Mouse (Mus musculus) liver, postnatal 0 days (tissue): ENCODE results near the gene Pdcd1. TPM values are rescaled to one million over a fixed set of nuclear protein-coding genes. Genes with fewer than 3 reads are reported as not detected.
"Not testable (repeated sequence)": the region's sequence is repeated elsewhere in the genome, so short reads cannot be mapped to it uniquely, and the experiment has no call there.

Source experiments
- ATAC-seq: fragments of 200-750 bp; cut with Nextera tagmentation; 2 replicates; pipeline ENCODE4 v1.8.0; 2017; ENCODE audit warnings: mild to moderate bottlenecking, moderate library complexity
- DNase-seq: peaks from one replicate; pipeline ENCODE4 v3.0.0-alpha.2; 2016
- H3K27ac ChIP-seq: fragments of 300-500 bp; sonication (generic); 2 replicates; pipeline ENCODE4 v1.5.1; 2014; ENCODE audit warnings: antibody characterized with exemption, moderate library complexity, mild to moderate bottlenecking, low read depth
- H3K27me3 ChIP-seq: fragments of 300-500 bp; sonication (generic); 2 replicates; pipeline ENCODE4 v1.6.1; 2014; ENCODE audit warnings: low read length, control low read depth, mixed read lengths; ENCODE audit not compliant: insufficient read depth
- H3K36me3 ChIP-seq: fragments of 300-500 bp; sonication (generic); replicated peaks from 2 replicates; pipeline ENCODE4 v1.6.1; 2014; ENCODE audit warnings: mild to moderate bottlenecking, control low read depth, low read length, moderate library complexity, mixed read lengths; ENCODE audit not compliant: insufficient read depth
- H3K4me1 ChIP-seq: fragments of 300-500 bp; sonication (generic); 2 replicates; pipeline ENCODE4 v1.6.1; 2014; ENCODE audit warnings: antibody characterized with exemption, mild to moderate bottlenecking, control low read depth; ENCODE audit not compliant: insufficient read depth
- H3K4me2 ChIP-seq: fragments of 300-500 bp; sonication (generic); 2 replicates; pipeline ENCODE4 v1.6.1; 2014; ENCODE audit warnings: low read depth, mild to moderate bottlenecking, low read length, moderate library complexity, mixed read lengths
- H3K4me3 ChIP-seq: fragments of 300-500 bp; sonication (generic); 2 replicates; pipeline ENCODE4 v1.5.1; 2014; ENCODE audit warnings: low read depth, low read length
- H3K9ac ChIP-seq: fragments of 300-500 bp; sonication (generic); replicated peaks from 2 replicates; pipeline ENCODE4 v1.6.1; 2014; ENCODE audit warnings: mild to moderate bottlenecking, moderate library complexity
- H3K9me3 ChIP-seq: fragments of 300-500 bp; sonication (generic); 2 replicates; pipeline ENCODE4 v1.6.1; 2016; ENCODE audit warnings: mild to moderate bottlenecking, control low read depth, low read length, mixed read lengths
- CTCF ChIP-seq: sonication (generic); IDR thresholded peaks from 2 replicates; pipeline ENCODE4 v1.5.1; 2016; ENCODE audit warnings: antibody characterized with exemption, low read depth
- EP300 ChIP-seq: IDR thresholded peaks from 2 replicates; pipeline ENCODE4 v1.6.1; 2016; ENCODE audit warnings: antibody characterized with exemption, low read depth, mild to moderate bottlenecking
- WGBS: fragments of 180-500 bp; shearing (Covaris S2); extraction: QIAGEN DNeasy Blood & Tissue Kit; methylation state at CpG from one replicate; pipeline ENCODE4 v1.1.7; 2014; ENCODE audit not compliant: insufficient replicate concordance; 5-methylcytosine and 5-hydroxymethylcytosine counted together
- polyA plus RNA-seq: library from polyadenylated mRNA; unstranded; fragments of >200 nt; fragmentation: Nextera tagmentation; extraction: Ambion mirVana; gene quantifications from 2 replicates; pipeline ENCODE4 v1.2.1, GENCODE M21; 2015

Pdcd1 gene
- polyA plus RNA-seq, 1 experiment from 2014 or later = 0.15 TPM

GRCm38 (mm10) chr1:94034984-94035743, 17.2 kb downstream of the Pdcd1 start:
- H3K4me2 ChIP-seq = peak overlapping the region; percentile 67
- TF ChIP-seq CTCF (peak; percentile 82), EP300 (0 out of 2 replicates have a peak, but pooled peaks have one; percentile 18)
- 0 out of 2 replicates have a peak overlapping the region, but pooled peaks have one; percentile 41 for H3K27ac ChIP-seq
- DNase-seq (peak; percentile 73), ATAC-seq (peak; percentile 86)
- 2% methylated on average over 25 of the region's 25 CpGs for WGBS
- H3K9me3 ChIP-seq = no peaks in the 10 kb centered on the region
- no peaks in the 10 kb centered on the region for H3K27me3 ChIP-seq
- H3K4me1 ChIP-seq = no peaks in the 10 kb centered on the region
- peak overlapping the region; percentile 28; the same call in 1 of the 2 replicates for H3K4me3 ChIP-seq
- no peaks in the 10 kb centered on the region for H3K36me3 ChIP-seq
- no peak overlapping the region for H3K9ac ChIP-seq

- Histone ChIP-seq H3K36me3 (no peaks in the 10 kb centered on the region), H3K4me3 (no peak overlapping the region), H3K4me2 (no peak overlapping the region), H3K4me1 (no peaks in the 10 kb centered on the region), H3K27me3 (no peaks in the 10 kb centered on the region), H3K9me3 (no peaks in the 10 kb centered on the region), H3K9ac (no peak overlapping the region), H3K27ac (no peak overlapping the region)
- WGBS = 56% methylated on average over 2 of the region's 2 CpGs
- no peak for ATAC-seq
- no peak for DNase-seq
- TF ChIP-seq EP300 (no peak), CTCF (no peak)
Measured at GRCm38 (mm10) chr1:94033075-94033602, 19.2 kb downstream of the Pdcd1 start.

GRCm38 (mm10) chr1:94028741-94029140, 23.6 kb downstream of the Pdcd1 start:
- Histone ChIP-seq H3K4me1 (no peaks in the 10 kb centered on the region), H3K4me3 (no peak overlapping the region), H3K27ac (no peak overlapping the region), H3K9ac (no peak overlapping the region), H3K27me3 (no peaks in the 10 kb centered on the region), H3K36me3 (no peaks in the 10 kb centered on the region), H3K4me2 (no peak overlapping the region), H3K9me3 (no peaks in the 10 kb centered on the region)
- WGBS = 78% methylated on average over 2 of the region's 2 CpGs
- DNase-seq (no peak), ATAC-seq (no peak)
- TF ChIP-seq EP300 (no peak), CTCF (no peak)

GRCm38 (mm10) chr1:94027506-94028108, 24.7 kb downstream of the Pdcd1 start:
- Histone ChIP-seq H3K4me1 (no peaks in the 10 kb centered on the region), H3K9me3 (no peaks in the 10 kb centered on the region), H3K4me2 (no peak overlapping the region), H3K27ac (no peak overlapping the region), H3K36me3 (no peaks in the 10 kb centered on the region), H3K27me3 (no peaks in the 10 kb centered on the region), H3K9ac (no peak overlapping the region), H3K4me3 (no peak overlapping the region)
- WGBS = 86% methylated on average over 12 of the region's 12 CpGs
- TF ChIP-seq EP300 (no peak), CTCF (no peak)
- no peak for DNase-seq
- ATAC-seq = no peak

GRCm38 (mm10) chr1:94020151-94020550, 32.2 kb downstream of the Pdcd1 start, which contains the start of gene Neu4:
Neu4 (plus strand) TSS chr1:94020451.
- Histone ChIP-seq H3K4me1 (no peaks in the 10 kb centered on the region), H3K27ac (no peak within 1 kb of the TSS), H3K9me3 (no peaks in the 10 kb centered on the region), H3K4me2 (no peak within 1 kb of the TSS), H3K4me3 (no peak within 1 kb of the TSS), H3K36me3 (no peaks in the 10 kb centered on the region), H3K9ac (no peak within 1 kb of the TSS), H3K27me3 (no peaks in the 10 kb centered on the region)
- DNase-seq (no peak), ATAC-seq (no peak)
- WGBS = 78% methylated on average over 6 of the region's 6 CpGs
- no peak for TF ChIP-seq EP300
- no peak for TF ChIP-seq CTCF

- TF ChIP-seq CTCF = peak; percentile 27
- TF ChIP-seq EP300 = no peak
- Histone ChIP-seq H3K4me2 (no peak overlapping the region), H3K27ac (no peak overlapping the region), H3K4me1 (no peaks in the 10 kb centered on the region), H3K9me3 (no peaks in the 10 kb centered on the region), H3K4me3 (no peak overlapping the region), H3K27me3 (no peaks in the 10 kb centered on the region), H3K36me3 (no peaks in the 10 kb centered on the region), H3K9ac (no peak overlapping the region)
- DNase-seq = no peak
- ATAC-seq = no peak
- 51% methylated on average over 3 of the region's 3 CpGs for WGBS
Measured at GRCm38 (mm10) chr1:94011643-94012042, 40.7 kb downstream of the Pdcd1 start.

GRCm38 (mm10) chr1:94008826-94009225, 43.5 kb downstream of the Pdcd1 start:
- 81% methylated on average over 15 of the region's 19 CpGs for WGBS
- not testable (repeated sequence) for DNase-seq, H3K4me3 ChIP-seq, H3K27ac ChIP-seq, H3K4me1 ChIP-seq, H3K9ac ChIP-seq, H3K27me3 ChIP-seq, H3K4me2 ChIP-seq, ATAC-seq, H3K36me3 ChIP-seq, H3K9me3 ChIP-seq

- H3K27me3 ChIP-seq, H3K4me1 ChIP-seq, H3K27ac ChIP-seq, DNase-seq, H3K36me3 ChIP-seq, H3K4me3 ChIP-seq, H3K4me2 ChIP-seq, H3K9me3 ChIP-seq, ATAC-seq, H3K9ac ChIP-seq: not testable (repeated sequence)
- 67% methylated on average over 2 of the region's 2 CpGs for WGBS
Measured at GRCm38 (mm10) chr1:94005954-94006506, 46.3 kb downstream of the Pdcd1 start.
